Mouse (Mus musculus): ENCODE results near the gene Skint9. TPM values are rescaled to one million over a fixed set of nuclear protein-coding genes. Genes with fewer than 3 reads are reported as not detected.
"Not testable (repeated sequence)": the region's sequence is repeated elsewhere in the genome, so short reads cannot be mapped to it uniquely, and the experiment has no call there.

Skint9 gene
- total RNA-seq (2021) = not detected
- long read RNA-seq, experiment 1 = 0 reads
- long read RNA-seq, experiment 2 = 0 reads

DNA sequence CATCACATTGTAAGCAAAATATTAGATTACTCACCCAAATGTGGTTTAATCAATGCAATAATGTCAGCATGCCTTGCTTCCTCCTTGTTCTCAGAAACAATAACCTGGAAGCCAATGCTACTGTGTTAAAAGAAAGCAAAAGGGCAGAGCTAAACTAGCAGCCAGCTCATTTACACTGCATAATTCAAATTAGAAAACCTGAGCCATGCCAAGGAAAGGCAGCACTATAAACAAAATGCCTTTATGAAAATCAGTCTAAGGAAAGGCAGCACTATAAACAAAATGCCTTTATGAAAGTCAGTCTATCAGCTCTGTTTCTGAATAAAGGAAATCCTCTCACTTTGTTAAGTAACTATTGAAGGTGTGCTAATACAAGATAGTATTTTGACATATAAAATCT, at the start of gene Skint9:
Gene Skint9 (minus strand): TSS at position 101 of the 400 bp plus-strand sequence.
- DNase-seq = no peak
- intact Hi-C loops (cut with DNase I; ENCODE audit: low total_unique reads) = no loop called here

DNA sequence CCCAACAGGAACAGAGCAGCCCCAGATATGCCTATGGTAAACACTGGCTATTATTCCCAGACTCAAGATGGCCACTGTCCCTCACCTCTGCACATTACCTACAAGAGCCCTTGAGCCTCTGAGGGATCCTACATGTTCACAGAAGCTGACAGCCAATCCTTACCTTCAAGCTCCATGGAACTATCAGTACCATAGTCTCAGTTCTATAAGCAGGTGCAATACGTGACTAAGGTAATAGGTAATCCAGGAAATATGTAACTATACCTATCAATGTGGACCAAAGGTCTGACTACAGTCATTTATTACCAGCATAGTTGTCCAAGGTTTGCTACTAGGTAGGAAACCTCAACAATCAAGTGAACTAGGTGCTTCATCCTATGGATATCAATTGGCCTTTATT, 1.1 kb downstream of the Skint9 start:
- no peak for DNase-seq
- intact Hi-C loops (cut with DNase I; ENCODE audit: low total_unique reads) = no loop called here

DNA sequence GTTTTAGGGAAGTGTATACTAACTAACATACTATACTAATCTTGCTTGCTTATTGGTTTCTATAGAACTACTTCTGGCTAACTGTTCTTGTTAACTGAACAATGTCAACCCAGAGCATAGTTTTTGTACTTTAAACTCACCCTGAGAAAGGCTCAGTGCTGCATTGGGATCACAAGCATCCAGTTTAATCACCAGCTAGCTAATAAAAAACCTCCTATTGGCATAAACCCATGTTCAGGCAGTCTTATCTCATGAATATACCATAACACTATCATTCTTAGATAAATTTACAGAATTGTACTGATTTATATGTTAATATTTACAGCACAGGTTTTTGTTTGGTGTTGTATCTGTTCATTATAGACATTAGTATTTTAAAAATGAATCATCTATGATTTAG, 1.6 kb downstream of the Skint9 start:
- no peak for DNase-seq
- intact Hi-C loops (cut with DNase I; ENCODE audit: low total_unique reads) = no loop called here

DNA sequence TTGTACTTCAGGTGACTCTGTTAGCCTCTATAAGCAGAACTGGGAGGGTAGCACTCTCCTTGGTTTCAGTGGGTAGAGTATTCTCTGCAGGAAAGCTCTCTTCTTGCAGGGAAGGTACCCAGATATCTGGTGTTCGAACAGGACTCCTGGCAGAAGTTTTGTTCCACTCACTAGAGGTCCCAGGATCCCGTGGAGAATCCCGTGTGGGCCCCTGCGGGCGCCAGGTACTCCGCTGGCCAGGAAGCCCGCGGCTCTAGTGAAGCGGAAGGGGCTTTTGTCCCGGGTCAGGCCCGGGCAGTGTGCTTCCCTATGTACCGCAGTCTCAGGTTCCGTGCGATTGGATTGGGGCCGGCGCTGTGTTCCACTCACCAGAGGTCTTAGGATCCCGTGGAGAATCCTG, 84.7 kb downstream of the Skint9 start:
- intact Hi-C loops (cut with DNase I; ENCODE audit: low total_unique reads); DNase-seq: not testable (repeated sequence)

Other genes with a start within 250 kb of the Skint9 start
- not detected for gene Skint3, start 201.7 kb downstream of the Skint9 start, total RNA-seq (2021)
- not detected for gene Skint2, start 123.2 kb upstream of the Skint9 start, total RNA-seq (2021)